Mouse (Mus musculus) heart, embryonic 16.5 days (tissue): Measurements from ENCODE around the gene Alcam. TPM values are rescaled to one million over a fixed set of nuclear protein-coding genes. Genes with fewer than 3 reads are reported as not detected.

Experiments
- ATAC-seq: fragments of 200-750 bp; cut with Nextera tagmentation; replicated peaks from 2 replicates; pipeline ENCODE4 v1.8.0; 2017; ENCODE audit warnings: moderate number of reproducible peaks; ENCODE audit not compliant: insufficient read depth, low FRiP score; ENCODE audit errors: extremely low read depth
- H3K27ac ChIP-seq: fragments of 300-500 bp; sonication (generic); 2 replicates; pipeline ENCODE4 v1.5.1; 2014; ENCODE audit warnings: mild to moderate bottlenecking, low read length, control low read depth, moderate library complexity
- H3K27me3 ChIP-seq: fragments of 300-500 bp; sonication (generic); 2 replicates; pipeline ENCODE4 v1.6.1; 2014; ENCODE audit warnings: low read length, mixed read lengths; ENCODE audit not compliant: control insufficient read depth, insufficient read depth
- H3K36me3 ChIP-seq: fragments of 300-500 bp; sonication (generic); 2 replicates; pipeline ENCODE4 v1.6.1; 2014; ENCODE audit not compliant: control insufficient read depth, insufficient read depth
- H3K4me1 ChIP-seq: fragments of 300-500 bp; sonication (generic); 2 replicates; pipeline ENCODE4 v1.6.1; 2014; ENCODE audit warnings: low read length, mixed read lengths; ENCODE audit not compliant: control insufficient read depth, insufficient read depth
- H3K4me2 ChIP-seq: fragments of 300-500 bp; sonication (generic); 2 replicates; pipeline ENCODE4 v1.6.1; 2014; ENCODE audit warnings: low read depth, mild to moderate bottlenecking, control low read depth, low read length
- H3K4me3 ChIP-seq: fragments of 300-500 bp; sonication (generic); 2 replicates; pipeline ENCODE4 v1.5.1; 2014; ENCODE audit warnings: mild to moderate bottlenecking, control low read depth, low read length
- H3K9ac ChIP-seq: fragments of 300-500 bp; sonication (generic); 2 replicates; pipeline ENCODE4 v1.6.1; 2014; ENCODE audit warnings: low read length, control low read depth
- H3K9me3 ChIP-seq: fragments of 300-500 bp; sonication (generic); replicated peaks from 2 replicates; pipeline ENCODE4 v1.6.1; 2016; ENCODE audit warnings: low read length; ENCODE audit not compliant: control insufficient read depth
- WGBS: fragments of 180-500 bp; shearing (Covaris S2); extraction: QIAGEN DNeasy Blood & Tissue Kit; methylation state at CpG from one replicate; pipeline ENCODE4 v1.1.7; 2014; 5-methylcytosine and 5-hydroxymethylcytosine counted together
- polyA plus RNA-seq: library from polyadenylated mRNA; unstranded; fragments of >200 nt; fragmentation: Nextera tagmentation; extraction: Ambion mirVana; gene quantifications from 2 replicates; pipeline ENCODE4 v1.2.1, GENCODE M21; 2015

Gene Alcam
- polyA plus RNA-seq, 1 experiment from 2014 or later = 13.4 TPM

- H3K36me3 ChIP-seq = no peaks in the 10 kb centered on the region
- no peak overlapping the region for H3K4me2 ChIP-seq
- no peaks in the 10 kb centered on the region for H3K4me1 ChIP-seq
- H3K9ac ChIP-seq = no peak overlapping the region
- no peak overlapping the region for H3K27ac ChIP-seq
- no peaks in the 10 kb centered on the region for H3K27me3 ChIP-seq
- H3K9me3 ChIP-seq = no peaks in the 10 kb centered on the region
- ATAC-seq = no peak
- H3K4me3 ChIP-seq = no peak overlapping the region
- WGBS = 61% methylated on average over 4 of the region's 4 CpGs
These were observed 231.0 kb downstream of the Alcam start for GRCm38 (mm10) chr16:52222896-52223295.

GRCm38 (mm10) chr16:52219069-52219468 lies 234.8 kb downstream of the Alcam start:
- Histone ChIP-seq H3K27ac (no peak overlapping the region), H3K27me3 (no peaks in the 10 kb centered on the region), H3K36me3 (no peaks in the 10 kb centered on the region), H3K4me3 (no peak overlapping the region), H3K9me3 (no peaks in the 10 kb centered on the region), H3K4me2 (no peak overlapping the region), H3K4me1 (peaks cover 6% of the 10 kb centered on the region; the same call in 1 of the 2 replicates), H3K9ac (no peak overlapping the region)
- 22% methylated on average over 2 of the region's 2 CpGs for WGBS
- no peak for ATAC-seq

GRCm38 (mm10) chr16:52210844-52211606 lies 242.8 kb downstream of the Alcam start:
- ATAC-seq = no peak
- H3K9me3 ChIP-seq = no peaks in the 10 kb centered on the region
- H3K36me3 ChIP-seq = peaks cover 2% of the 10 kb centered on the region; the same call in 1 of the 2 replicates
- H3K27me3 ChIP-seq = no peaks in the 10 kb centered on the region
- H3K9ac ChIP-seq = no peak overlapping the region
- H3K4me3 ChIP-seq = no peak overlapping the region
- no peak overlapping the region for H3K27ac ChIP-seq
- WGBS = 88% methylated on average over 8 of the region's 8 CpGs
- H3K4me2 ChIP-seq = no peak overlapping the region
- peaks cover 3% of the 10 kb centered on the region; the same call in 1 of the 2 replicates for H3K4me1 ChIP-seq

- Histone ChIP-seq H3K9ac (no peak overlapping the region), H3K4me3 (no peak overlapping the region), H3K27ac (no peak overlapping the region), H3K27me3 (no peaks in the 10 kb centered on the region), H3K4me2 (no peak overlapping the region), H3K36me3 (peaks cover 19% of the 10 kb centered on the region), H3K4me1 (no peaks in the 10 kb centered on the region), H3K9me3 (no peaks in the 10 kb centered on the region)
- 90% methylated on average over 7 of the region's 7 CpGs for WGBS
- no peak for ATAC-seq
These were observed 253.8 kb downstream of the Alcam start for GRCm38 (mm10) chr16:52200107-52200506.
